Mouse (Mus musculus) ES-Bruce4 (cell line): Measurements from ENCODE around the gene Zfp575. TPM values are rescaled to one million over a fixed set of nuclear protein-coding genes. Genes with fewer than 3 reads are reported as not detected.

Source experiments
- H3K27ac ChIP-seq: 2 replicates; pipeline ENCODE4 v1.5.1; 2012; ENCODE audit warnings: low read length, inconsistent platforms; ENCODE audit not compliant: insufficient read depth
- H3K27me3 ChIP-seq: 2 replicates; pipeline ENCODE4 v1.6.1; 2012; ENCODE audit warnings: mild to moderate bottlenecking, low read length, inconsistent platforms; ENCODE audit not compliant: control insufficient read depth, poor library complexity, insufficient read depth, severe bottlenecking
- H3K36me3 ChIP-seq: 2 replicates; pipeline ENCODE4 v1.6.1; 2012; ENCODE audit warnings: inconsistent platforms, mild to moderate bottlenecking, low read length, moderate library complexity; ENCODE audit not compliant: control insufficient read depth, poor library complexity, insufficient read depth, severe bottlenecking
- H3K4me1 ChIP-seq: one replicate; pipeline ENCODE4 v1.8.1; 2011; ENCODE audit warnings: low read length; ENCODE audit not compliant: control insufficient read depth, insufficient read depth
- H3K4me3 ChIP-seq: 2 replicates; pipeline ENCODE4 v1.5.1; 2011; ENCODE audit warnings: low read depth, mild to moderate bottlenecking, low read length
- H3K9ac ChIP-seq: 2 replicates; pipeline ENCODE4 v1.6.1; 2012; ENCODE audit warnings: low read depth, mild to moderate bottlenecking, inconsistent platforms; ENCODE audit not compliant: poor library complexity, severe bottlenecking
- H3K9me3 ChIP-seq: replicated peaks from 2 replicates; pipeline ENCODE4 v1.6.1; 2012; ENCODE audit warnings: mild to moderate bottlenecking, low read length, inconsistent platforms; ENCODE audit not compliant: control insufficient read depth, poor library complexity, insufficient read depth, severe bottlenecking
- CTCF ChIP-seq: IDR thresholded peaks from one replicate; pipeline ENCODE4 v1.8.1; 2011; ENCODE audit warnings: low read depth, low read length
- EP300 ChIP-seq: IDR thresholded peaks from 2 replicates; pipeline ENCODE4 v1.6.1; 2011; ENCODE audit warnings: low read depth, low read length; ENCODE audit not compliant: insufficient read depth
- POLR2A ChIP-seq: IDR thresholded peaks from one replicate; pipeline ENCODE4 v1.8.1; 2011; ENCODE audit warnings: low read length; ENCODE audit not compliant: insufficient read depth
- polyA plus RNA-seq: library from polyadenylated mRNA; stranded (reverse); fragments of >200 nt; gene quantifications from 2 replicates; pipeline ENCODE4 v1.2.4, GENCODE M21; 2011; ENCODE audit warnings: low read depth; ENCODE audit not compliant: missing spikeins, insufficient read depth, insufficient read length

Gene Zfp575
- polyA plus RNA-seq: 0.88 and 1.4 TPM in 2 replicates

DNA sequence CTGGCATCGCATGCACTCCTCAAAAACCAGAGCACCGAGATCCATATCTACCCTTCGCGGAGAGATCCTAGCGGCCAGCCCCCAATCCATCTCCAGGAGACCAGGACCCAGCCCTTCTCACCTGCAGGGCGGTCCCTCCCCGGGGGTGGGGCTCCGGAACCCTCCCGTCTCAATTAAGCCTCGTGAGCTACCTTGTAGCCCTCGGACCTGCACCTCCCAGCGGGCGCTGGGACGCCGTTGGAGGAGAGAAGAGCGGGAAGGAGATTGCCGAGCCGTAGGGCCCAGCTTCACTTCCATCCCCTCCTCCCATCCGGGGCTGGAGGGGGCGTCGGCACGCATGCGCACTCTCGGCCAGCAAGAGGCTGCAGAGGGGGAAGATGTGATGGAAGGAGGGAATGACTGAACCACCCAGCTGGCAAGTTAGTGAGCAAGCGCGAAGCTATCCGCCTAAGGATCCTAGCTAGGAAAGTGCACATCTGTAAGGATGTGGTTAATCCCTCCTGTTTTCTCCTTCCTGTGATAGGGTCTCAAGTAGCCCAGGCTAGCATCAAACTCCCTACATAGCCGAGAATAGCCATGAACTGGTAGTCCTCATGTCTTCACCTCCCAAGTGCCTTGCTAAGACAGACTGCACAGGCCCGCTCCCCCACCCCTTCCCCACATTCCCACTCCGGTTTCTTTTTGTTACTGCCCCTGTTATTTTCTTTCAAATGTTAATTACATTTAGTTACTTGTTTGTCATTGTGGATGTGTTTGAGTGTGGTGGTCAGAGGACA, at the start of gene Zfp575, which contains the start of gene Ethe1:
Zfp575 (minus strand) TSS at position 312 of the 776 bp plus-strand sequence.
Ethe1 (plus strand) TSS at position 214 of the 776 bp plus-strand sequence.
- Histone ChIP-seq H3K4me1 (peaks cover 1% of the 10 kb centered on the region), H3K9ac (no peak within 1 kb of the TSS), H3K27ac (no peak within 1 kb of the TSS), H3K36me3 (no peaks in the 10 kb centered on the region), H3K9me3 (peaks cover 5% of the 10 kb centered on the region; the same call in 1 of the 2 replicates), H3K4me3 (peak within 1 kb of the TSS; percentile 47), H3K27me3 (no peaks in the 10 kb centered on the region)
- TF ChIP-seq CTCF (no peak), EP300 (no peak; the same call in 1 of the 2 replicates), POLR2A (peak; percentile 69)

- Histone ChIP-seq H3K4me3 (peak overlapping the region; percentile 43), H3K27me3 (no peaks in the 10 kb centered on the region), H3K9ac (no peak overlapping the region), H3K27ac (no peak overlapping the region), H3K9me3 (no peaks in the 10 kb centered on the region), H3K36me3 (no peaks in the 10 kb centered on the region), H3K4me1 (no peaks in the 10 kb centered on the region)
- no peak for TF ChIP-seq POLR2A
- TF ChIP-seq EP300: no peak
- TF ChIP-seq CTCF: no peak
These were observed 49.6 kb upstream of the Zfp575 start for GRCm38 (mm10) chr7:24637046-24637445.

DNA sequence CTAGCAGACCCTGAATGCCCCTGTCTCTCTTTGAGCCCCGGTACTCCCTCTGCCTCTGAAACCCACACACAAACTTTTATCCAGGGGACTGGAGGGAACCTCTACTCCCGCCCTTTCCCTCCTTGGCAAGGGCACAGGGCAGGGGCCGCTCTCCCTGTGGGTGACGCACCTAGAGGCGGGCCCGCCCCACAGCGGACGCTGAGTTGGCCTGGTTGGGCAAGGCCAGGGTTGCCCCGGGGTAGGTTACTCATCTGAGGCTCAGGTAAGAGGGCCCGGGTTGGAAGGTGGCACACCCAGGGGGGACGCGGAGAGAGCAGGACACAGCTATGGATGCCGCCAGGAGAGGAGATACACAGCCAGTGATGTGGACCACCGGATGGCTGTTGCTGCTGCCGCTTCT, 48.8 kb upstream of the Zfp575 start, which contains the start of gene Lypd3:
Lypd3 (plus strand) TSS at position 287 of the 400 bp plus-strand sequence.
- no peaks in the 10 kb centered on the region for H3K36me3 ChIP-seq
- no peaks in the 10 kb centered on the region for H3K4me1 ChIP-seq
- no peaks in the 10 kb centered on the region for H3K27me3 ChIP-seq
- peak within 1 kb of the TSS; percentile 43 for H3K4me3 ChIP-seq
- H3K9me3 ChIP-seq: no peaks in the 10 kb centered on the region
- H3K27ac ChIP-seq: no peak within 1 kb of the TSS
- H3K9ac ChIP-seq: no peak within 1 kb of the TSS
- TF ChIP-seq CTCF: no peak
- no peak for TF ChIP-seq POLR2A
- TF ChIP-seq EP300: no peak

- Histone ChIP-seq H3K27me3 (no peaks in the 10 kb centered on the region), H3K9ac (peak overlapping the region; percentile 4; the same call in 1 of the 2 replicates), H3K9me3 (no peaks in the 10 kb centered on the region), H3K4me3 (no peak overlapping the region), H3K36me3 (no peaks in the 10 kb centered on the region), H3K27ac (peak overlapping the region; percentile 37; the same call in 1 of the 2 replicates), H3K4me1 (peaks cover 17% of the 10 kb centered on the region)
- TF ChIP-seq EP300: peak; percentile 51; the same call in 1 of the 2 replicates
- no peak for TF ChIP-seq CTCF
These were observed 42.9 kb upstream of the Zfp575 start for GRCm38 (mm10) chr7:24630116-24630880.

GRCm38 (mm10) chr7:24629672-24630071, 42.2 kb upstream of the Zfp575 start:
- Histone ChIP-seq H3K9me3 (no peaks in the 10 kb centered on the region), H3K4me3 (no peak overlapping the region), H3K27ac (peak overlapping the region; percentile 37; the same call in 1 of the 2 replicates), H3K4me1 (peaks cover 17% of the 10 kb centered on the region), H3K36me3 (no peaks in the 10 kb centered on the region), H3K27me3 (no peaks in the 10 kb centered on the region), H3K9ac (peak overlapping the region; percentile 32; the same call in 1 of the 2 replicates)
- TF ChIP-seq POLR2A (no peak), CTCF (no peak), EP300 (no peak)
